Mouse (Mus musculus) forebrain, postnatal 0 days (tissue): ENCODE measurements around the gene Ddx39. TPM values are rescaled to one million over a fixed set of nuclear protein-coding genes. Genes with fewer than 3 reads are reported as not detected.

ENCODE experiments used
- ATAC-seq: fragments of 200-750 bp; cut with Nextera tagmentation; 2 replicates; pipeline ENCODE4 v1.8.0; 2017; ENCODE audit warnings: mild to moderate bottlenecking, moderate library complexity
- DNase-seq: peaks from one replicate; pipeline ENCODE4 v3.0.0-alpha.2; 2015
- H3K27ac ChIP-seq: fragments of 300-500 bp; sonication (generic); 2 replicates; pipeline ENCODE4 v1.5.1; 2014; ENCODE audit warnings: low read depth, mild to moderate bottlenecking, antibody characterized with exemption, low read length, moderate library complexity, mixed read lengths
- H3K27me3 ChIP-seq: fragments of 300-500 bp; sonication (generic); 2 replicates; pipeline ENCODE4 v1.6.1; 2014; ENCODE audit warnings: mild to moderate bottlenecking, low read length, mixed read lengths; ENCODE audit not compliant: insufficient read depth
- H3K36me3 ChIP-seq: fragments of 300-500 bp; sonication (generic); 2 replicates; pipeline ENCODE4 v1.6.1; 2014; ENCODE audit warnings: mild to moderate bottlenecking, moderate library complexity; ENCODE audit not compliant: insufficient read depth
- H3K4me1 ChIP-seq: fragments of 300-500 bp; sonication (generic); 2 replicates; pipeline ENCODE4 v1.6.1; 2014; ENCODE audit warnings: antibody characterized with exemption; ENCODE audit not compliant: insufficient read depth
- H3K4me2 ChIP-seq: fragments of 300-500 bp; sonication (generic); 2 replicates; pipeline ENCODE4 v1.6.1; 2014; ENCODE audit warnings: low read depth, mild to moderate bottlenecking, moderate library complexity
- H3K4me3 ChIP-seq: fragments of 300-500 bp; sonication (generic); 2 replicates; pipeline ENCODE4 v1.5.1; 2014; ENCODE audit warnings: low read depth, low read length, mixed read lengths
- H3K9ac ChIP-seq: fragments of 300-500 bp; sonication (generic); 2 replicates; pipeline ENCODE4 v1.6.1; 2014; ENCODE audit warnings: mild to moderate bottlenecking
- H3K9me3 ChIP-seq: fragments of 300-500 bp; sonication (generic); 2 replicates; pipeline ENCODE4 v1.6.1; 2016; ENCODE audit warnings: low read length
- CTCF ChIP-seq: sonication (generic); IDR thresholded peaks from 2 replicates; pipeline ENCODE4 v1.5.1; 2016; ENCODE audit warnings: antibody characterized with exemption, control low read depth, low read depth
- WGBS: fragments of 180-500 bp; shearing (Covaris S2); extraction: QIAGEN DNeasy Blood & Tissue Kit; methylation state at CpG from one replicate; pipeline ENCODE4 v1.1.7; 2014; 5-methylcytosine and 5-hydroxymethylcytosine counted together
- polyA plus RNA-seq: library from polyadenylated mRNA; unstranded; fragments of >200 nt; fragmentation: Nextera tagmentation; extraction: Ambion mirVana; gene quantifications from 2 replicates; pipeline ENCODE4 v1.2.1, GENCODE M21; 2015
- total RNA-seq: library from RNA; depleted of rRNA; stranded (reverse); fragments of >200 nt; gene quantifications from 2 replicates; pipeline ENCODE4 v1.2.3, GENCODE M21; 2014

Gene Ddx39
- total and polyA plus RNA-seq, 2 experiments from 2014 or later: 54.1 to 79.5 TPM

DNA sequence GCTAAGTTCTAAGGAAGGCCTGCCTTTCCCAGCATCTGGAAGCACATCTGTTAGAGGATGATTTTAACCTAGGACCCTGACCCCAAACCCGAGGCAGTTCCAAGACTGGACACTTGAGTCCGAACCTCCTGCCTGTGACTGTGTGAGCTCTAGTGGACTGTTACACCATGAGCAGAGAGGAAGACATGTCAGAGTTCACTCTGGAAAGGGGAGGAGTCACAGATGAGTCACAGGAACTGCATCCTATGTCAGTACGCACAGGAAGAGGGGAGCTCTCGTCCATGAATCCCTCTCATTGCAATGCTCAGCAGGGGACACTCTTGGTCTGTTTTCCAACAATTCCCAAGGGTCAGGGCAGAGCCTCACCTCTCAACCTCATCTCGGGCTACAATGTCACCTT, 42.0 kb upstream of the Ddx39 start:
- DNase-seq: no peak
- no peak overlapping the region for H3K27ac ChIP-seq
- H3K36me3 ChIP-seq: peaks cover 83% of the 10 kb centered on the region
- H3K4me1 ChIP-seq: peaks cover 1% of the 10 kb centered on the region; the same call in 1 of the 2 replicates
- no peak for TF ChIP-seq CTCF
- 69% methylated on average over 5 of the region's 5 CpGs for WGBS
- no peak overlapping the region for H3K4me2 ChIP-seq
- ATAC-seq: no peak
- no peak overlapping the region for H3K9ac ChIP-seq
- no peak overlapping the region for H3K4me3 ChIP-seq
- no peaks in the 10 kb centered on the region for H3K27me3 ChIP-seq
- no peaks in the 10 kb centered on the region for H3K9me3 ChIP-seq

DNA sequence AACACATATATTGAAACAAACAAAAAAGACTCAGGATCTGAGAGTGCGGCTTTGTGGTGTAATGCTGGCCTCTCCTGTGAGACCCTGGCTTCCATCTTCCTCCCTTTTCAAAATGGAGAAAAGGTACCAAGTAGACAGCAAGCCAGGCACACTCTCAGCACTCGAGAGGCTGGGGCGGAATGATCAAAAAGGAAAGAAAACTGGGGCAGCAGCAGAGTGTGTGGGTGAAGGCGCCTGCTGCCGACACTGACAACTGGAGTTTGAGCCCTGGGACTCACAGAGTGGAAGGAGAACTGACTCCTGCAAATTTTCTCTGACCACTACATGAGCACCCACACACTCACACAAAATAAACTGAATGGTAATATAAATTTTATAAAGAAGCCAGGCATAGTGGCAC, 40.5 kb upstream of the Ddx39 start:
- no peak for TF ChIP-seq CTCF
- Histone ChIP-seq H3K4me1 (no peaks in the 10 kb centered on the region), H3K9me3 (no peaks in the 10 kb centered on the region), H3K27ac (no peak overlapping the region), H3K9ac (no peak overlapping the region), H3K4me2 (no peak overlapping the region), H3K36me3 (peaks cover 94% of the 10 kb centered on the region), H3K4me3 (no peak overlapping the region), H3K27me3 (no peaks in the 10 kb centered on the region)
- DNase-seq: no peak
- ATAC-seq: no peak
- WGBS: 89% methylated on average over 5 of the region's 5 CpGs

DNA sequence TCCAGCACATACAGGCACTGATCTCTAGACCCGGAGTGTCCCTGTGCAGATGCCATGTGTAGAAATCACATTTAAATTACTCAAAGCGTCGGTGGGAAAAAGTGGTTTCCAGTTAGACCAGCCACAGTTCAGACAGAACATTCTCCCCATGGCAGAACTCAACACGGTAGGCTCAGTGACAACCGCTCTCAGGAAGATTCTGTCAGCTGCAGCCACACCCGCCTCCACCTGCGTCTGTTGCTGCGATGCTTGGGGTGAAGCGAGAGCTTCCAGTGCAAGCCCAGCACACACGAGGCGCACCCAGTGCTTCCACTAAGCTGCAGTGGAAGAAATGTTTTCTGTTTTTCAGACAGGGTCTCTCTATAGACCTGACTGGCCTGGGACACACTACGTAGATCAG, 35.1 kb upstream of the Ddx39 start:
- Histone ChIP-seq H3K27me3 (no peaks in the 10 kb centered on the region), H3K4me2 (no peak overlapping the region), H3K36me3 (peaks cover 92% of the 10 kb centered on the region), H3K4me3 (no peak overlapping the region), H3K9me3 (no peaks in the 10 kb centered on the region), H3K27ac (no peak overlapping the region), H3K9ac (no peak overlapping the region), H3K4me1 (no peaks in the 10 kb centered on the region)
- DNase-seq (no peak), ATAC-seq (no peak)
- TF ChIP-seq CTCF: no peak
- WGBS: 95% methylated on average over 12 of the region's 12 CpGs

DNA sequence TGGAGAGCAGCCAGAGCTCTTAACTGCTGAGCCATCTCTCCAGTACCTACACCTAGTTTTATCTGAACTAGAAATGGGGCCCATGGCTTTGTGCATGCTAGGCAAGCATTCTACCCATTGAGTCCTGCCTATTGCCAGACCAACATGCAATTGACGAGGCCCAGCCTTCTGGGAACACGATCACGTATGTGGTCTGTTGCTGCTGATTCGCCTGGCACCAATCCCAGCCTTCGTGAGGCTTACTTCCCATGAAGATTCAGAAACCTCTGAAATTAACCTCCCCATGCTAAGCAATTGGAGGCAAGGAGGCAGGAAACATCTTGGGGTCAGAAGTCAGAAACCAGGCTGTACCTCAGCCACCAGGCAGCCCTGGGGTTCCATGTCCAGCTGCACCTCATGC, 34.4 kb upstream of the Ddx39 start:
- no peak for TF ChIP-seq CTCF
- 69% methylated on average over 5 of the region's 5 CpGs for WGBS
- ATAC-seq: no peak
- Histone ChIP-seq H3K36me3 (peaks cover 89% of the 10 kb centered on the region), H3K27me3 (no peaks in the 10 kb centered on the region), H3K4me1 (no peaks in the 10 kb centered on the region), H3K4me3 (no peak overlapping the region), H3K4me2 (no peak overlapping the region), H3K9me3 (no peaks in the 10 kb centered on the region), H3K27ac (no peak overlapping the region), H3K9ac (no peak overlapping the region)
- DNase-seq: no peak

DNA sequence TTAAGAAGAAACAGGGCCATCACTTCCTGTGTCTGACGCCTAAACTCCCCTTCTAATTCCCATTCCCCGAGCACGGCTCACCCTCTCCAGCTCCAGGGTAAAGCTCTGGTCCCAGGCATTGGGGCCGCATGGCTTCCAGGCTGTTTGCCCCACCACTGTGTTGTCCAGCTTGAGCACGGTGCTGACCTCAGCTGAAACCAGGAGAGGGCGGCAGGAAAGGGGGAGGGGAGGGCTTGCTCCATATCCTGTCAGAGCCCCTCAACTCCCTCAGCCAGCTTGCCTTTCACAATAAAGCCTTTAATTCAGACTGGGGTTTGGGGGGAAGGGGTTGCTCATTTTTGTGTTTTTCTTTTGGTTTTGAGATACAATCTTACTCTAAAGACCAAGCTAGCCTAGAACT, 33.9 kb upstream of the Ddx39 start:
- 42% methylated on average over 6 of the region's 6 CpGs for WGBS
- no peak for TF ChIP-seq CTCF
- no peaks in the 10 kb centered on the region for H3K27me3 ChIP-seq

DNA sequence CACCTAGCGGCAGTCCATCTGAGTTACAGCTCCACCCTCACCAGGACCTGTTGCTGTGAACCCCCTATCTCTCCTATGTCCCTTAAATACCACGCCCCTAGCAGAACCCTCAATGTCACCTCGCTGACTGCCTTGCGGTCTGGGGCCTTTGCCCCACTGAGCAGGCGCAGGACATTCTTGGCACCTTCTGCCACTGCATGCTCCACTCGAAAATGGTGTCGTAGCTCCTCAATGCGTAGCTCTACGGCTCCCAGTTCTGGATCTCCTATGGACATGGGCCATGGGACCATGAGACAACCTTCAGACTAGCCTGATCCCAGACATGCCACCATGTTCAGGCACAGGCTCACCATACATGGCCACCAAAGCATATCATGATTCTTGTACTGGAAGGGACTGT, 30.5 kb upstream of the Ddx39 start:
- H3K9ac ChIP-seq: no peak overlapping the region
- peaks cover 75% of the 10 kb centered on the region for H3K36me3 ChIP-seq
- no peak overlapping the region for H3K4me3 ChIP-seq
- no peaks in the 10 kb centered on the region for H3K27me3 ChIP-seq
- H3K4me1 ChIP-seq: no peaks in the 10 kb centered on the region
- no peak overlapping the region for H3K27ac ChIP-seq
- ATAC-seq (no peak), DNase-seq (no peak)
- no peak overlapping the region for H3K4me2 ChIP-seq
- WGBS: 97% methylated on average over 9 of the region's 9 CpGs
- no peak for TF ChIP-seq CTCF
- no peaks in the 10 kb centered on the region for H3K9me3 ChIP-seq

More for the DNA sequence above, 33.9 kb upstream of the Ddx39 start:
- Histone ChIP-seq H3K9me3 (no peaks in the 10 kb centered on the region), H3K4me2 (no peak overlapping the region), H3K27ac (no peak overlapping the region), H3K4me3 (no peak overlapping the region), H3K9ac (no peak overlapping the region), H3K36me3 (peaks cover 86% of the 10 kb centered on the region), H3K4me1 (no peaks in the 10 kb centered on the region)
- DNase-seq (no peak), ATAC-seq (no peak)

DNA sequence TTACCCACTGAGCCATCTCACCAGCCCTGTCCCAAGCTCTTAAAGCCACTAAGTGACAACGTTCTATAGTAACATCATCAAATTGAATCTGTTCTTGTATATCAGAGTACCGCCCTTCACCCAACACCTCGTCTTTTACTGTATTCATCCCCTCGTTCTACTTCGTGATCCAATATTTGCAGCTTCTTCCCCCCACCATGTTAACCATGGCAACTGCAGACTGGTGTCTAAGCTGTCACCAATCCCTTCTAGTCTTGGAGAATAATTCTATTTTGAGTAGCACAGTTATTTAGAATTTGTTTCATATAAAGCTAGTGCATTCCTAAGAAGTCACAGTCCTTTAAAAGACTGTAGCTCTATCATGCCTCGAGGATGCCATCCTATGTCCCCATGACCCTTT, 25.7 kb upstream of the Ddx39 start:
- no peak for TF ChIP-seq CTCF
- Histone ChIP-seq H3K9ac (no peak overlapping the region), H3K27ac (no peak overlapping the region), H3K36me3 (peaks cover 62% of the 10 kb centered on the region), H3K9me3 (no peaks in the 10 kb centered on the region), H3K4me3 (no peak overlapping the region), H3K4me1 (no peaks in the 10 kb centered on the region), H3K27me3 (no peaks in the 10 kb centered on the region), H3K4me2 (no peak overlapping the region)
- peak; percentile 48; the same call in 1 of the 2 replicates for ATAC-seq
- no peak for DNase-seq
- WGBS: 87% methylated on average over 6 of the region's 6 CpGs
